Mouse (Mus musculus) liver, embryonic 13.5 days (tissue): ENCODE measurements at regions not wholly inside any gene's neighbourhood (a gene's known extent, or its start where the extent isn't known, plus 50 kb on each side); places are given as distances from the start of the nearest gene placed in this dataset.

Source experiments
- ATAC-seq: fragments of 200-750 bp; cut with Nextera tagmentation; 2 replicates; pipeline ENCODE4 v1.8.0; 2017; ENCODE audit warnings: low read depth, mild to moderate bottlenecking, moderate number of reproducible peaks, moderate library complexity
- DNase-seq: peaks from one replicate; pipeline ENCODE4 v3.0.0; 2022
- H3K27ac ChIP-seq: fragments of 300-500 bp; sonication (generic); 2 replicates; pipeline ENCODE4 v1.5.1; 2015; ENCODE audit warnings: moderate library complexity, mild to moderate bottlenecking, inconsistent platforms
- H3K27me3 ChIP-seq: fragments of 300-500 bp; sonication (generic); 2 replicates; pipeline ENCODE4 v1.6.1; 2015; ENCODE audit warnings: mild to moderate bottlenecking, inconsistent platforms
- H3K36me3 ChIP-seq: fragments of 300-500 bp; sonication (generic); 2 replicates; pipeline ENCODE4 v1.6.1; 2015; ENCODE audit warnings: mild to moderate bottlenecking, inconsistent platforms
- H3K4me1 ChIP-seq: fragments of 300-500 bp; sonication (generic); replicated peaks from 2 replicates; pipeline ENCODE4 v1.6.1; 2015; ENCODE audit warnings: inconsistent platforms
- H3K4me2 ChIP-seq: fragments of 300-500 bp; sonication (generic); 2 replicates; pipeline ENCODE4 v1.6.1; 2015; ENCODE audit warnings: inconsistent platforms, mild to moderate bottlenecking, moderate library complexity
- H3K4me3 ChIP-seq: fragments of 300-500 bp; sonication (generic); replicated peaks from 2 replicates; pipeline ENCODE4 v1.5.1; 2015; ENCODE audit warnings: mild to moderate bottlenecking, inconsistent platforms
- H3K9ac ChIP-seq: fragments of 300-500 bp; sonication (generic); 2 replicates; pipeline ENCODE4 v1.6.1; 2015; ENCODE audit warnings: mild to moderate bottlenecking, inconsistent platforms
- H3K9me3 ChIP-seq: fragments of 300-500 bp; sonication (generic); replicated peaks from 2 replicates; pipeline ENCODE4 v1.6.1; 2016; ENCODE audit warnings: inconsistent platforms
- WGBS: fragments of 180-500 bp; shearing (Covaris S2); methylation state at CpG from one replicate; pipeline ENCODE4 v1.1.7; 2015; ENCODE audit not compliant: insufficient replicate concordance; 5-methylcytosine and 5-hydroxymethylcytosine counted together

- no peaks in the 10 kb centered on the region for H3K27me3 ChIP-seq
- ATAC-seq (no peak), DNase-seq (no peak)
- no peaks in the 10 kb centered on the region for H3K36me3 ChIP-seq
- H3K4me1 ChIP-seq: no peaks in the 10 kb centered on the region
- no peak overlapping the region for H3K4me2 ChIP-seq
- no peaks in the 10 kb centered on the region for H3K9me3 ChIP-seq
- no peak overlapping the region for H3K4me3 ChIP-seq
- H3K27ac ChIP-seq: no peak overlapping the region
- WGBS: 58% methylated on average over 5 of the region's 5 CpGs
- no peak overlapping the region for H3K9ac ChIP-seq
These were observed 439.5 kb upstream of the B3galt2 start for GRCm38 (mm10) chr1:143200971-143201370.

- Histone ChIP-seq H3K9me3 (no peaks in the 10 kb centered on the region), H3K4me2 (no peak overlapping the region), H3K4me3 (no peak overlapping the region), H3K4me1 (no peaks in the 10 kb centered on the region), H3K9ac (no peak overlapping the region), H3K27ac (no peak overlapping the region), H3K27me3 (no peaks in the 10 kb centered on the region), H3K36me3 (no peaks in the 10 kb centered on the region)
- ATAC-seq (no peak), DNase-seq (no peak)
- WGBS: 26% methylated on average over 3 of the region's 3 CpGs
These were observed 438.3 kb upstream of the B3galt2 start for GRCm38 (mm10) chr1:143202182-143202581.

- Histone ChIP-seq H3K4me2 (no peak overlapping the region), H3K36me3 (no peaks in the 10 kb centered on the region), H3K9ac (no peak overlapping the region), H3K27me3 (no peaks in the 10 kb centered on the region), H3K9me3 (no peaks in the 10 kb centered on the region), H3K27ac (no peak overlapping the region), H3K4me1 (no peaks in the 10 kb centered on the region), H3K4me3 (no peak overlapping the region)
- no peak for DNase-seq
- no peak for ATAC-seq
These were observed 436.4 kb upstream of the B3galt2 start for GRCm38 (mm10) chr1:143204070-143204469.

GRCm38 (mm10) chr1:143206995-143207394 lies 433.5 kb upstream of the B3galt2 start:
- WGBS: 56% methylated on average over 3 of the region's 3 CpGs

GRCm38 (mm10) chr1:143207399-143208065 lies 432.9 kb upstream of the B3galt2 start:
- Histone ChIP-seq H3K27ac (no peak overlapping the region), H3K4me3 (no peak overlapping the region), H3K36me3 (no peaks in the 10 kb centered on the region), H3K4me1 (no peaks in the 10 kb centered on the region), H3K27me3 (no peaks in the 10 kb centered on the region), H3K9ac (no peak overlapping the region), H3K4me2 (no peak overlapping the region), H3K9me3 (no peaks in the 10 kb centered on the region)
- 62% methylated on average over 6 of the region's 6 CpGs for WGBS
- DNase-seq (no peak), ATAC-seq (no peak)

More at GRCm38 (mm10) chr1:143206995-143207394, 433.5 kb upstream of the B3galt2 start:
- Histone ChIP-seq H3K4me3 (no peak overlapping the region), H3K27ac (no peak overlapping the region), H3K27me3 (no peaks in the 10 kb centered on the region), H3K4me2 (no peak overlapping the region), H3K4me1 (no peaks in the 10 kb centered on the region), H3K9ac (no peak overlapping the region), H3K9me3 (no peaks in the 10 kb centered on the region), H3K36me3 (no peaks in the 10 kb centered on the region)
- DNase-seq (no peak), ATAC-seq (no peak)

GRCm38 (mm10) chr1:143217401-143217800 lies 423.1 kb upstream of the B3galt2 start:
- no peaks in the 10 kb centered on the region for H3K9me3 ChIP-seq
- H3K27me3 ChIP-seq: no peaks in the 10 kb centered on the region
- no peak overlapping the region for H3K27ac ChIP-seq
- H3K9ac ChIP-seq: no peak overlapping the region
- no peak overlapping the region for H3K4me2 ChIP-seq
- H3K4me3 ChIP-seq: no peak overlapping the region
- H3K36me3 ChIP-seq: no peaks in the 10 kb centered on the region
- H3K4me1 ChIP-seq: no peaks in the 10 kb centered on the region
- DNase-seq: no peak
- no peak for ATAC-seq

GRCm38 (mm10) chr1:143231969-143232368 lies 408.5 kb upstream of the B3galt2 start:
- Histone ChIP-seq H3K27ac (no peak overlapping the region), H3K4me1 (no peaks in the 10 kb centered on the region), H3K9me3 (peaks cover 5% of the 10 kb centered on the region; the same call in 1 of the 2 replicates), H3K9ac (no peak overlapping the region), H3K27me3 (no peaks in the 10 kb centered on the region), H3K4me3 (no peak overlapping the region), H3K4me2 (no peak overlapping the region), H3K36me3 (no peaks in the 10 kb centered on the region)
- WGBS: 62% methylated on average over 6 of the region's 7 CpGs
- ATAC-seq: no peak
- DNase-seq: no peak

GRCm38 (mm10) chr1:143258470-143259215 lies 381.8 kb upstream of the B3galt2 start:
- Histone ChIP-seq H3K9me3 (no peaks in the 10 kb centered on the region), H3K27me3 (no peaks in the 10 kb centered on the region), H3K4me1 (no peaks in the 10 kb centered on the region), H3K4me3 (no peak overlapping the region), H3K27ac (no peak overlapping the region), H3K9ac (no peak overlapping the region), H3K4me2 (no peak overlapping the region), H3K36me3 (no peaks in the 10 kb centered on the region)
- no peak for ATAC-seq
- no peak for DNase-seq
- WGBS: 57% methylated on average over 5 of the region's 5 CpGs

GRCm38 (mm10) chr1:143263263-143264038 lies 377.0 kb upstream of the B3galt2 start:
- ATAC-seq (no peak), DNase-seq (no peak)
- H3K9ac ChIP-seq: no peak overlapping the region
- H3K27ac ChIP-seq: no peak overlapping the region
- no peak overlapping the region for H3K4me2 ChIP-seq
- H3K4me1 ChIP-seq: no peaks in the 10 kb centered on the region
- WGBS: 61% methylated on average over 11 of the region's 11 CpGs
- H3K4me3 ChIP-seq: no peak overlapping the region
- H3K27me3 ChIP-seq: no peaks in the 10 kb centered on the region
- H3K36me3 ChIP-seq: no peaks in the 10 kb centered on the region
- H3K9me3 ChIP-seq: no peaks in the 10 kb centered on the region

GRCm38 (mm10) chr1:143265216-143265615 lies 375.2 kb upstream of the B3galt2 start:
- no peak overlapping the region for H3K27ac ChIP-seq
- H3K4me2 ChIP-seq: no peak overlapping the region
- 57% methylated on average over 4 of the region's 4 CpGs for WGBS
- no peak overlapping the region for H3K9ac ChIP-seq
- H3K27me3 ChIP-seq: no peaks in the 10 kb centered on the region
- H3K9me3 ChIP-seq: no peaks in the 10 kb centered on the region
- H3K4me3 ChIP-seq: no peak overlapping the region
- ATAC-seq (no peak), DNase-seq (no peak)
- no peaks in the 10 kb centered on the region for H3K4me1 ChIP-seq
- no peaks in the 10 kb centered on the region for H3K36me3 ChIP-seq

GRCm38 (mm10) chr1:143286274-143286967 lies 354.0 kb upstream of the B3galt2 start:
- DNase-seq (no peak), ATAC-seq (no peak)
- Histone ChIP-seq H3K9me3 (no peaks in the 10 kb centered on the region), H3K27me3 (no peaks in the 10 kb centered on the region), H3K27ac (no peak overlapping the region), H3K4me3 (no peak overlapping the region), H3K4me2 (no peak overlapping the region), H3K36me3 (no peaks in the 10 kb centered on the region), H3K9ac (no peak overlapping the region), H3K4me1 (no peaks in the 10 kb centered on the region)
- 70% methylated on average over 3 of the region's 3 CpGs for whole genome bisulfite sequencing
